Mouse (Mus musculus): ENCODE measurements at regions not wholly inside any gene's neighbourhood (a gene's known extent, or its start where the extent isn't known, plus 50 kb on each side); places are given as distances from the start of the nearest gene placed in this dataset.

DNA sequence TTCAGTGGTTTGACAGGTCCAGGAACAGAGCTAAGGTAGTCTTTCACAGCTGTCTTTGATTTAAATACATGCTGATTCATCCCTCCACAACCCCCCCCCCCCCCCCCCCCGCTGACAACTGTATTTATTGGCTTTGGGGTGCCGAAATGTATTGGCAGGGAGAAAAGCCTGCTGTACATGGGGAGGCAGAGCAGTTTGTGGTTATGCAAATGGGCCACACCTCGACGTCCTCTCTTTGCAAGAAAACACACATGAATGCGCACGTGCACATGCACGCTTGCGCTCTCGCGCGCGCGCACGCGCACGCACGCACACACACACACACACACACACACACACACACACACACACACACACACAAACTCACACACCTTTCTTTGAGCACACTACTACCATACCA, 58.5 kb downstream of the Gm12689 start:
- no peak for TF ChIP-seq POLR2A (IDR thresholded peaks at IDR 0.05; ENCODE audit: low read depth, low read length)
- no peak for TF ChIP-seq CTCF (conservative IDR thresholded peaks at IDR 0.05; ENCODE audit: insufficient read depth, insufficient read length, low read depth, low read length)
